Mouse (Mus musculus): ENCODE measurements at regions not wholly inside any gene's neighbourhood (a gene's known extent, or its start where the extent isn't known, plus 50 kb on each side); places are given as distances from the start of the nearest gene placed in this dataset.

DNA sequence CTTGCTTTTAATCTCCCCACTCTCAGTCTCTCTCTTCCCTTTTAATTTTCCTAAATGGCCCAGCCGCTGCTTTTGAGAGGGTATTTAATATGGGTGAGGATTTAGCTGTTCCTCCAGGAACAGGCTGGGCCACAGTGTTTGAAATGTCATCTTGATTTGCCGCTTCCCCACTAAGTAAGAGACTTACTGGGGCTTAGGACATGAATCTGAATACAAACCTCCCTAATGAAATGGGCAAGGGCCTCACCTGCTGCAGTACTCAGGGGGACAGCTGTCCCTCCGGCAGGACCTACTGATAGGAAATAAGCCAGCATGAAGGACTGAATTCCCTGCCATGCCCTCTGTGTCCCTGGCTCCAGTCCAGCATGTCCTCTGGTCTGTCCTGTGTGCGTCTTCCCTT lies 50.6 kb upstream of the Prr23a1 start:
- Histone ChIP-seq H3K4me3 (no peak overlapping the region), H3K27ac (no peak overlapping the region)
- TF ChIP-seq CTCF (IDR thresholded peaks at IDR 0.05) = no peak
- DNase-seq (ENCODE audit: extremely low spot score in 1 of 2, low spot score in 2 of 2) = no peak
- intact Hi-C loops (cut with DNase I) = no loop called here

DNA sequence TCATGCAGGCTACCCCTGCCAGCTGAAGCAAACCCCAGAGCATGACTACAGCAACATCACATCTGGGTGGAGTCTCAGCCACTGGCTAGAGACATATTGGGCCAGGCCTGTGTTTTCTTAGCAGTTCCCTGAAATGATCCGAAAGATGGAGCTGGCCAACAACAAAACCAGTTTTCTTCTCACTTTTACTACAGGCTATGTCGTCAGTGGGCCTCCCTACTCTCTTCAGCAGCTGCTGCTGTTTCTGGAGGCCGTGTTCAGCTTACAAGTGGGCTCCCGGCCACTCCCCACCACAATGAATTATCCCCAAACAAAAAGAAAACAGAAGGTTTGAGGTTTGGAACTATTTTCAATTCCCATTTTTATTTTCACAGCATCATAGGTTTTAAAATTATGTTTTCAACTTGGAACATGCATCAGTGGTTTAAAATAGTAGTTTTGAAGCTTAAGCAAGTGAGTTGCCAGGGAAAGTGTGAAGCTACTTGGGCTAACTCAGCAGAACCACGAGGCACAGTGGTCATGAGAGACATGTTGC lies 68.6 kb upstream of the Prr23a1 start:
- no peak for DNase-seq (ENCODE audit: extremely low spot score in 1 of 2, low spot score in 2 of 2)

DNA sequence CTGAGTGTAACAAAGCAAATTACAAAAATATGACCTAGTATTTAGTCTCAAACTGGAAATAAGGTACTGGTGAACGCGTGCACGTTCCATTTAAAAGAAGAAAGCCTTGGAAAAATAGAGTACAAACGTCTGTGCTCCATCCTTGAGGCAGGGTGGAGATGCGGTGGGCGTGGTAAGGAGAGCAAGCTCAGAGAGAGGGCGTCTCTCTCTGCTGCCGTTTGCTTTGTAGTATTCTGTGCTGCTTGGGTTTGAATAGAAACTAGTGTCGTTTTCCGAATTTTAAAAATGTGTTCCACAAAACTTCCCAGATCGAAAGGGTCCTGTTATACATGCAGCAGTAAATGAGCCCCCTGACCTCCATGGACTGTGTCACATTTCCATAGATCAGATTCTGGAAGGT lies 69.1 kb upstream of the Prr23a1 start:
- Histone ChIP-seq H3K4me3 (no peak overlapping the region), H3K27ac (no peak overlapping the region)
- no peak for DNase-seq (ENCODE audit: extremely low spot score in 1 of 2, low spot score in 2 of 2)
- TF ChIP-seq CTCF (IDR thresholded peaks at IDR 0.05) = no peak
- intact Hi-C loops (cut with DNase I) = no loop called here

More for the DNA sequence above, 68.6 kb upstream of the Prr23a1 start:
- H3K4me3 ChIP-seq = no peak overlapping the region
- intact Hi-C loops (cut with DNase I) = no loop called here
- no peak for TF ChIP-seq CTCF (IDR thresholded peaks at IDR 0.05)
- no peak overlapping the region for H3K27ac ChIP-seq

DNA sequence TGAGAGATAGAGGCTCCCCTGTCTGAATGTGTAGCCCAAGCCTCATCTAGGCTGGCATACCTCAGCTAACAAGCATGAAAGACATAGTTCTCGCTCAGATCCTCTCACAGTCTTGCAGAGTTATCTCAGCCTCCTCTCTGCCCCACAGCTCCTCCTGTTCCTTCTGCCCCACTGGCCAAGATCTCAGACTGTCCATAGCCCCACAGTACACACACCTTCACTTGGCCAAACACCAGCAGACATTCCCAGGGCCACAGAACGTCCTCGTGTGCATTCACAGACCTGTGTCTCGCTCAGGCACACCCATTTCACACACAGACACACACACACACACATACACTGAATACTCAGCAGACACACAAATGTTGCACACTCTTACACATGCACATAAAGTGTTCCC lies 87.5 kb upstream of the Prr23a1 start:
- Histone ChIP-seq H3K27ac (no peak overlapping the region), H3K4me3 (no peak overlapping the region)
- DNase-seq (ENCODE audit: extremely low spot score in 1 of 2, low spot score in 2 of 2) = no peak
- intact Hi-C loops (cut with DNase I) = no loop called here
- no peak for TF ChIP-seq CTCF (IDR thresholded peaks at IDR 0.05)

DNA sequence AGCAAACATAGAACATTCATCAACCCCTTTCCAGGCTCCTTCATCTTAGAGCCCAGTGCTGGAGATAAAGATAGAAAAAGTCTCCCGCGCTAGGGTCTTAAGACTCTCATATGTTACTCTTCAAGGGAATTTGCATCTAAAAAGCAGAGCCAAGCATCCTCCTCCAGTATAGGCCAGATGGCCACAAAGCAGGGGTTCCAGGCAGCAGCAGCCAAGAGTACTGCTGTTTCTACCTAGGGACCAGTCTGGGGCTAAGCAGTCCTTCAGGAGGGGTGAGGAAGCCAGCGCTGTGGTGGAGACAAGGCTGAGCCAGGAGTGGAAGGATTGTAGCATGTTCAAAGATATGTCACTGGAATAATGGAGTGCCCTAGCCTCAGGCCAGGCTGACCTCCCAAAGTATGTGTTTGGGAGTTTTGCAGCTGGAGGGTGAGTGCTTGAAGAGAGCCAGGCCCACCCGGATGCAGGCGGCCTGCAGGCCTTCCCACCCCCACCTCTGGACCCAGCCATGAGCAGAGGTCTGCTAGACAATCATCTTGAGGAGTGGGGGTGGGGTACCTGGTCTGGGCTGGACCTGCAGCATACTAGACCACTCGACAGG lies 88.8 kb upstream of the Prr23a1 start:
- intact Hi-C loops (cut with DNase I) = no loop called here
- no peak for DNase-seq (ENCODE audit: extremely low spot score in 1 of 2, low spot score in 2 of 2)
- Histone ChIP-seq H3K27ac (no peak overlapping the region), H3K4me3 (no peak overlapping the region)
- no peak for TF ChIP-seq CTCF (IDR thresholded peaks at IDR 0.05)

DNA sequence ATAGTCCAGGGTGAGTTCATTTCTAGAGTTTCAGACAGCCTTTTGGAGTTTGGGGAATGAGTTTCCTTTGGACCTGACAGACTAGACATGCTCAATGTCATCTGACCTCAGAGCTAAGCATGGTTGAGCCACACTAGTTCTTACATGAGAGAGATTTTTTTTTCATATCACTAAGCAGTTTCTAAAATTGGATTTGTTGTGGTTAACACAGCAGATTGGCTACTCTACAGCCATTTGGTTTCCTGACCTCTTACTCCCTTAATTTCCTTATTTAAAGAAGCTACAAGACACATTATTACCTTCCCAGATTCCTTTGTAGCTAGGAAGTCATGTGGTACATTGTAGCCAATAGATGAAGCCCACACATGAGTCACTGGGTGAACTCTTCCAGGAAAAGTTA lies 98.5 kb upstream of the Prr23a1 start:
- intact Hi-C loops (cut with DNase I) = no loop called here
- no peak for DNase-seq (ENCODE audit: extremely low spot score in 1 of 2, low spot score in 2 of 2)
- no peak for TF ChIP-seq CTCF (IDR thresholded peaks at IDR 0.05)
- no peak overlapping the region for H3K27ac ChIP-seq
- no peak overlapping the region for H3K4me3 ChIP-seq

DNA sequence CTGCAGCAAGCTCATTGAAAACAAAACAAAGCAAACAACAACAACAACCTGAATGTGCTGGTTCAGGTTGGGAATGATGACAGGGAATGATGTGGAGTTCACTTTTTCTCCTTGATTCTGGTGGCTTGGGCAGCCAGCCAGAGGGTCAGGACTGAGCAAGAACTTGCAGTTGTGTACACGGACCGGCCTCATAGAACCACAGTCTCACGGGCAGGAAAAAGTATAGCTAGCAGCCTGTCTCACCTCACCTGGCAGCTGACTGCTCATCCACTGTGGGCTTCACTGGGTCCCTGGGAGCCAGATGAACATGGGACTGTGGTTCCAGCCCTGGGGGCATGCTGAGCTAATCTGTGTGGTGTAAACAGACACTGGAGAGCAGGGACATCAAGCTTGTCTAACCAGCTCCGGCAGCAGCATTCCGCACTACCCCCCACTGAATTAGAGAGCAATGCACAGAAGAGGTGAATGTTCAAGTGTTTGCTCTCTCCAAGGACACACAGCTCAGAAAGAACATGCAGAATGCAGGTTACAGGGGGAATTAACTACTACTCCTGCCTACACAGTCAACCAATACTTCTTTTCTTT lies 114.9 kb upstream of the Prr23a1 start:
- no peak for DNase-seq (ENCODE audit: extremely low spot score in 1 of 2, low spot score in 2 of 2)
- intact Hi-C loops (cut with DNase I) = no loop called here

DNA sequence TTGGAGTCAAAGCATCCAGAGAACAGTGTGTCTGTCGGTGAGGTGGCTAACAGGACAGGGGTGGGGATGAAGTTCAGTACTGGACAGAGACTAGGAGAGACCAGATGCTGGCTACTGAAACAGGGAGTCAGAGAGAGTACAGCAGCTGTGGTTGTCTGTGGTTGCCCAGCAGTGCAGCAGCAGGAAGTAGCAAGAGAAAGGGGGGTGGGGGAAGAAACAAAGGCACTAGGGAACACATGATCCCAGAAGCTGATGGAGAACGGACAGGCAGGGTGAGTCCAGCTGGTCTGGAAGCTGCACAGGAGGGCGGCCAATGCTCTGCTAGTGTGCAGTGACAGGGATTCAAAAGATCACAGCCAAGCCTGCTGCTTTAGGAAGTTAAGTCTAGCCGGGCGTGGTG lies 115.7 kb upstream of the Prr23a1 start:
- Histone ChIP-seq H3K27ac (no peak overlapping the region), H3K4me3 (no peak overlapping the region)
- intact Hi-C loops (cut with DNase I) = no loop called here
- no peak for TF ChIP-seq CTCF (IDR thresholded peaks at IDR 0.05)
- no peak for DNase-seq (ENCODE audit: extremely low spot score in 1 of 2, low spot score in 2 of 2)

More for the DNA sequence above, 114.9 kb upstream of the Prr23a1 start:
- H3K27ac ChIP-seq = no peak overlapping the region
- no peak overlapping the region for H3K4me3 ChIP-seq
- no peak for TF ChIP-seq CTCF (IDR thresholded peaks at IDR 0.05)

DNA sequence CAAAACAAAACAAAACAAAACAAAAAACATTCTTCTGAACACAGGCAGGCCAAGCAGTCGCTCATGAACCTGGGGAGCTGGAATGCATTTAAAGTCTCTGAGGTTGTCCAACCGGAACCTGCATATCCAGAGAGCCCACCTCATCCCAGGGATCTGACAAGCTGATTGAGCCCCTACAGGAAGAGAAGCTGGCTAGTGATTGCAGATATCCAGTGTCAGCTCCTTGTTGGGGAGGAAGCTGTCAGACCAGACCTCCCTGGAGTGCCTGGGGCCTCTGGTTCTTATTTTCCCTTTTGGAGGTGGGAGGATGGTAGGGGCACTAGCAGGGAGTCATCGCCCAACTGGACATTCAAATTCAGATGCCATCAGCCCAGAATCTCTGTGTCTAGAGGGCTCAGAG lies 119.4 kb upstream of the Prr23a1 start:
- intact Hi-C loops (cut with DNase I) = no loop called here
- no peak for TF ChIP-seq CTCF (IDR thresholded peaks at IDR 0.05)
- H3K4me3 ChIP-seq = no peak overlapping the region
- H3K27ac ChIP-seq = no peak overlapping the region
- no peak for DNase-seq (ENCODE audit: extremely low spot score in 1 of 2, low spot score in 2 of 2)

DNA sequence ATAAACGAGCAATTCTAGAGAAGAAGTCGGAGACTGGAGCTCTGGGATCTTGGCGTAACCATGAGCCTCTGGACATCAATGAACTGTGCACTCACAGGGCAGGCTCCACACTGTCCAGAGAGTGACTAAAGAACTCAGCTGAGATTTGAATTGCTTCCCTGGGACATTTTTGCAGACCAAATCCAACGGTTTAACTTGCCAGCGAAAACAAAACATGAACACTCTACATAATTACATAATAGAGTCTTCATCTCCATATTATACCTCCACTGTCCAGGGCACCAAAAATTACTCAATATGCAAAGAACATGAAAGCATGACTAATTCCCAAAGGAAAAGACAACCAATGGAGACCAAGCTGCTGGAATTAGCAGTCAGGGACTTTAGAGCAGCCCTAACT lies 119.9 kb upstream of the Mrps22 start:
- Histone ChIP-seq H3K27ac (no peak overlapping the region), H3K4me3 (no peak overlapping the region)
- intact Hi-C loops (cut with DNase I) = no loop called here
- TF ChIP-seq CTCF (IDR thresholded peaks at IDR 0.05) = no peak
- no peak for DNase-seq (ENCODE audit: extremely low spot score in 1 of 2, low spot score in 2 of 2)

DNA sequence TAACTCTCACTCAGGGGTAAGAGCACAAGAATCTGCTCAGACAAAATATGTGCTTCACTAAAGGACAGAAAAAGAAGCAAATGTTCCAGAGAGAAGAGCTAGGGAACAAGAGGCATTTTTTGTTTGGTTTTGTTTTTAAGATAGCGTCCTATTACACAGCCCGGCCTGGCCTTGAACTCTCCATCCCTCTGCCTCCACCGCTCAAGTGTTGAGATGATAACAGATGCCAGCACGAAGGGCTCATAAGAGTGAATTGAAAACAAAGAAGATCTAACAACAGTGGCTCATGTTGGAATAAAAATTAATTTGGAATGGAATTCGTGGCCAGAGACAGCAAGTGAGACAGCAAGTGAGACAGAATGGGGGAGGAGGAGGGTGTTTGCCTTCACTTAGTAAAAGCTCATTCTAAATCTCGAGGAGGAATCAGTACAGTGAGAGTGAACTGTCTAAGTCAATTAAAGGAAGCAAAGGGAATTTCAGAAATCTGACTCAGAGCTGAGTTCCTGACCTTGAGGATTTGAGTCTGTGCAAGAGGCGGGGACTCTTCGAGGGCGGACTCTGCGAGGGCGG lies 116.3 kb upstream of the Mrps22 start:
- Histone ChIP-seq H3K27ac (no peak overlapping the region), H3K4me3 (no peak overlapping the region)
- intact Hi-C loops (cut with DNase I) = no loop called here
- no peak for DNase-seq (ENCODE audit: extremely low spot score in 1 of 2, low spot score in 2 of 2)
- no peak for TF ChIP-seq CTCF (IDR thresholded peaks at IDR 0.05)

DNA sequence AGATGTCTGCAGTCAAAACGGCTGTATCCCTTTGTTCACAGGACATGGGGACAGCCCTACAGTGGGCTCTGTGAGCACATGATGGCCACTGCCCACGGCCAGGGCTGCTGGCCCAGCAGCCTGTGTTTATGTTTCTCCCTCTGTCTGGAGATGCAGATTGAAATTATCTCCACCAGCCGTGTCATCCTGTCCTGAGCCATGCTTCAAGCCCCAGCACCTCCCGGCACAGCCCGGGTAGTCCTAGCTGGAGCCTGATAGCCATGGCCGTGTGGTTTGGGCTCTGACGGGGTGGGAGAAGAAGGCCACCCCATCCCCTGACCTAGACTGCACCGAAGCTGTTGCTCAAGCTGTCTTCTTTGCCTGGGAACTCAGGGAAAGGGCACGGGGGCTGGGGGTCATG lies 113.2 kb upstream of the Mrps22 start:
- intact Hi-C loops (cut with DNase I) = no loop called here
- no peak for TF ChIP-seq CTCF (IDR thresholded peaks at IDR 0.05)
- no peak for DNase-seq (ENCODE audit: extremely low spot score in 1 of 2, low spot score in 2 of 2)
- no peak overlapping the region for H3K27ac ChIP-seq
- H3K4me3 ChIP-seq = no peak overlapping the region

DNA sequence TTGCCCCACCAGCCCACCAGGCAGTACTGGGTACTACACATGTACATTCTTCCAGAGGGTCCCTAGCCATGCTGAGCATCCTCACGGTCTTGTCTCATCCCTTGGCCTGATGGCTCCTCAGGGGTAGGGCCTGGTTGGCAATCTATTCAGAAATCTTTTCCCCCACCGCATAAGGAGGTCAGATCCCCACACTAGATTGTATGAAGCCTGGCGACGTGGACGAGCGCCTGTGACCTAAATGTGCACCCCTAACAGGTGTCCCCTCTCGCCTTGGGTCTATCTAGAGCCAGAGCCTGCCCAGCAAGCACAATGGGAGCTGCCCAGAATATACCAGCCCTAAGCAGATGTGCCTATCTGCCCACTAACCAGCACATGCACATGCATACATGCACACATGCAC lies 111.4 kb upstream of the Mrps22 start:
- TF ChIP-seq CTCF (IDR thresholded peaks at IDR 0.05) = no peak
- H3K27ac ChIP-seq = no peak overlapping the region
- H3K4me3 ChIP-seq = no peak overlapping the region
- intact Hi-C loops (cut with DNase I) = no loop called here
- no peak for DNase-seq (ENCODE audit: extremely low spot score in 1 of 2, low spot score in 2 of 2)

Measured in left cerebral cortex, adult 2 months (tissue).